Mouse (Mus musculus): ENCODE measurements around the gene Itih5. TPM values are rescaled to one million over a fixed set of nuclear protein-coding genes. Genes with fewer than 3 reads are reported as not detected.
A peak's percentile ranks its signal among the peaks of the same experiment; 100 is the strongest.

The Itih5 gene
- polyA plus RNA-seq, 1 experiment from 2014 or later, result 3.8 TPM

DNA sequence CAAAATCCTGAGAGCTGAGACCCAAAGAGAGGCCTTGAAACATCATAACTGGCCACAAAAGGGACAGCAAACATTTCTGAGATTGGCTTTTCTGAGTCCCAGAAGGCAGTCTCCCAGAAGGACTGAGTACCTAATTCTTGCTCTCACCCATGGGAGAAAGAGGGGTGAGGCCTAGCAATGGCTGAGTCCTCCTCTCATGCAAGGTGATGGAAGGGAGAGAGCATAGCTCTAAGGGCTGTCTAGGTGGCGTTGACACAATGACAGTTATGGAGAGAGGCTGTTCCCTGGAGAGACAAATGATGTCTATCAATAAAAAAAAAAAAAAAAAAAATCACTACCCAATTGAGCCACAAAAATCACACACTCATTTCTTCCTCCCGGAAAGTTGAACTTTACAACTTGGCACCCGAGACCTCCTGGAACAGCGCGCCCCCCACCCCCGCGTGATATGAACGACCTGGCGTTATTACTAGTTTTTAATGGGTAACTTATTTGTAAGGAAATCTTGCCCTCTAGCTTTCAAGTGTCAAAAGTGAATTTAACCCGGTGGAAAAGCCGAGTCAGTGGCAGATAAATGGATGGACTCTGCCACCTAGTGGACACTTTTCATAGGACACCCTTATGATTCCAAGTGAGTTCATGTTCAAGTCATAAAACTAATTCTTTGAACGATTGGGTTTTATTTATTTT, 134.9 kb downstream of the Itih5 start:
- Histone ChIP-seq H3K9me3 (replicated peaks) (no peaks in the 10 kb centered on the region), H3K36me3 (replicated peaks) (no peaks in the 10 kb centered on the region), H3K4me1 (replicated peaks) (no peaks in the 10 kb centered on the region), H3K4me3 (replicated peaks) (no peak overlapping the region), H3K27me3 (peaks cover 11% of the 10 kb centered on the region; the same call in 1 of the 2 replicates), H3K27ac (replicated peaks) (no peak overlapping the region), H3K4me2 (no peak overlapping the region), H3K9ac (no peak overlapping the region)
- WGBS (ENCODE audit: insufficient replicate concordance), result 11% methylated on average over 12 of the region's 12 CpGs
- ATAC-seq (ENCODE audit: insufficient read depth), result no peak

DNA sequence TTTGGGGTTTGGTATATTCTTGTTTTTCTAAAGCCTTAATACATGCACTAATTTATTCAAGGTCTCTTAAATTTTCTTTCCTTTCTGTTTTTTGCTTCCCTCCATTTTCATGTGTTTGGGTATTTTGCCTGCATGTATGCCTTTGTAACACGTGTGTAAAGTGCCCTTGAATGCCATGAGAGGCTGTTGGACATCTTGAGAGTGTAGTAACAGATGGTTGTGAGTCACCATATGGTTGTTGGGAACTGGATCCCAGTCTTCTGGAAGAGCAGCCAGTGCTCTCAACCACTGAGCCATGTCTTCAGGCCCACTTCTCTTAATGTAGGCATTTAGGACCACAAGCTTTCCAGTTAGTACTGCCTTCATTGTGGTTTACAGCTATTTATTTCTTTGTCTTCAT, 135.5 kb downstream of the Itih5 start:
- peaks cover 11% of the 10 kb centered on the region; the same call in 1 of the 2 replicates for H3K27me3 ChIP-seq
- no peaks in the 10 kb centered on the region for H3K36me3 ChIP-seq (replicated peaks)
- H3K9ac ChIP-seq, result no peak overlapping the region
- no peaks in the 10 kb centered on the region for H3K4me1 ChIP-seq (replicated peaks)
- 0% methylated on average over 1 of the region's 1 CpGs for WGBS (ENCODE audit: insufficient replicate concordance)
- H3K9me3 ChIP-seq (replicated peaks), result no peaks in the 10 kb centered on the region
- no peak overlapping the region for H3K4me3 ChIP-seq (replicated peaks)
- H3K27ac ChIP-seq (replicated peaks), result no peak overlapping the region
- ATAC-seq (ENCODE audit: insufficient read depth), result no peak
- H3K4me2 ChIP-seq, result no peak overlapping the region

DNA sequence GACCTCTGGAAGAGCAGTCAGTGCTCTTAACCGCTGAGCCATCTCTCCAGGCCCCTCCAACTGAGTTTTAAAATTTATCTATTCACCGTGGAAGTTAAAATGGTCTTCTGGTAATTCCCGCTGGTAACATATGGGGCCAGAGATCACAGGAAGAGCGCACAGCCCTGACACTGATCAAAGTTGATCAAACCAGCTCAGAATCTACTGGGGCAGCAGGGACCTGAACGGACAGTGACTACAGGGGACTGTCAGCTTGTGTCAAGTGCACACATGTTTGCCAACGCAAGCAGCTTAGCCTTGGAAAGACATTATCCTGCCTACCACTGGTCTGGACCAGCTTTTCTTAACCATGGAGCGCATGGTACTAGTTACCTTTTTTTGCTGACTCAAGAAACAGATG, 136.7 kb downstream of the Itih5 start:
- ATAC-seq (ENCODE audit: insufficient read depth), result no peak
- 59% methylated on average over 7 of the region's 7 CpGs for WGBS (ENCODE audit: insufficient replicate concordance)
- H3K27me3 ChIP-seq, result peaks cover 7% of the 10 kb centered on the region; the same call in 1 of the 2 replicates

DNA sequence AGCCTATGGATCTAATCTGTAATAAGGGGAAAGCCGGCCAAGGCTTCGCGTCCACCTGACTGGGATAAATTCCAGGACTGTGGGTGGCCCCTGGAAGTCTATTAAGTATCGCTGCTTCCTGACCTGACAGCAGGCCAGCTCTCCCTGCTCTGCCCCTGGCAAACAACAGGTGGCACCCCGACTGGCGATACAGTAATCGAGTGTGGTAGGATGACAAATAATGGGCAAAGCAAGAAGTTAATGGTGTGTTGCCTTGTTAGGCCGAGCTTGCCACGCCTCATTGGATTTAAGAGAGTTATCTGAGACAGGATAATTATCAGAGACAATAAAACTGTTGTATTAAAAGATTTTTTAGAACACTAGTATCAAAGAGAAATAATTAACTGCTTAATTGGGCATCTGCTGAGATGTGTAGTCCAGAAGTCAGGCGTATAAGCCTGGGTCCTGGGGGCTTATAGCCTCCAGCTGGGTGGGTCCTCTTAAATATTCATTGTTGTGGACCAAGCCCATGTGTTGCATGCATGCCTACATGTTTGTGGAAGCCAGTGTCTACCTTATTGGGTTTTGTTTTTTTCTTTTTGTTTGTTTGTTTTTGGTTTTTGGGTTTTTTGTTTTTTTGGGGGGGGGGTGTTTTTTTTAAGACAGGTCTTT, 140.3 kb downstream of the Itih5 start:
- WGBS (ENCODE audit: insufficient replicate concordance), result 58% methylated on average over 10 of the region's 10 CpGs
- Histone ChIP-seq H3K4me2 (no peak overlapping the region), H3K27ac (replicated peaks) (no peak overlapping the region), H3K9me3 (replicated peaks) (no peaks in the 10 kb centered on the region), H3K4me3 (replicated peaks) (no peak overlapping the region), H3K9ac (no peak overlapping the region), H3K36me3 (replicated peaks) (no peaks in the 10 kb centered on the region), H3K27me3 (0 out of 2 replicates have a peak, but pooled peaks cover 6% of the 10 kb centered on the region), H3K4me1 (replicated peaks) (0 out of 2 replicates have a peak, but pooled peaks cover 3% of the 10 kb centered on the region)
- ATAC-seq (ENCODE audit: insufficient read depth), result no peak

More for the DNA sequence above, 136.7 kb downstream of the Itih5 start:
- Histone ChIP-seq H3K4me2 (no peak overlapping the region), H3K36me3 (replicated peaks) (no peaks in the 10 kb centered on the region), H3K27ac (replicated peaks) (no peak overlapping the region), H3K9ac (no peak overlapping the region), H3K4me1 (replicated peaks) (no peaks in the 10 kb centered on the region), H3K4me3 (replicated peaks) (no peak overlapping the region), H3K9me3 (replicated peaks) (no peaks in the 10 kb centered on the region)

DNA sequence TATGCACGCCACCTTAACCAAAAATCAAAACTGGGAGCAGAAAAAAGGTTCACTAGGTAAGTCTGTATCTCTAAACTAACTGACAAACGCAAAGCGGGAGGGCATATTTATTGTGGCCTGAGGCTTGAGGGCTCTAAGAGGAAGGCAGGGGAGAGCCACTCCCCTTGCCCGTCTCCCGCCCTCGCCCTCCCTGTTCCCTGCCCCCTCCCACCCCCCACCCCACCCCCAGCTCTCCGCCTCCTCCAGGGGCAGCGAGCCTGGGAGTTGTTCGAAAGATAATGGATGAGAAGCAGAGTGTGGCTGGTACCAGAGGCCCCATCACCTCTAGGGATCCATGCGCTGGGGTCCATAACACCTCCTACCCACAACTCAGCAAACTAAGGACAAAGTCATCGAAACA, 142.5 kb downstream of the Itih5 start:
- Histone ChIP-seq H3K4me1 (replicated peaks) (peaks cover 6% of the 10 kb centered on the region), H3K9me3 (replicated peaks) (no peaks in the 10 kb centered on the region), H3K27me3 (0 out of 2 replicates have a peak, but pooled peaks cover 6% of the 10 kb centered on the region), H3K4me2 (no peak overlapping the region), H3K27ac (replicated peaks) (no peak overlapping the region), H3K4me3 (replicated peaks) (no peak overlapping the region), H3K9ac (no peak overlapping the region), H3K36me3 (replicated peaks) (no peaks in the 10 kb centered on the region)
- no peak for ATAC-seq (ENCODE audit: insufficient read depth)
- 5% methylated on average over 11 of the region's 11 CpGs for WGBS (ENCODE audit: insufficient replicate concordance)

DNA sequence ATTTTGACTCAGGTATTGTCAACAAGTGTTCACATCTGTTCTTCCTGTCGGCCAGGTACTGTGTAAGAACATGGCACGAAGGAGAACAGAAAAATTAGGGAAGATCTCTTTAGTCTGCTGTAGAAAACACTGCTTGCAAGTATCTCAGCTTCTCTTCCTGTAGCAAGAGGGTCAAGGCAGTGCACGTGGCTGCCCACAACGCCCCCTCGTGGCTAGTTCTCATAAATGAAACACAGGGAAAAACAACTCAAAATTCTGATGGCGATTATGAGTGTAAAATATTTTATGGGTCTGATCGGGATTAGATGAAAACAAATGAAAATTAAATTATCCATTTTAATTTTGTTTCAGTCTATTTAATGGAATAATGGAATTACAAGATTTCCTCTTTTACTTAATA, 146.9 kb downstream of the Itih5 start:
- Histone ChIP-seq H3K9ac (no peak overlapping the region), H3K36me3 (replicated peaks) (no peaks in the 10 kb centered on the region), H3K4me3 (replicated peaks) (no peak overlapping the region), H3K4me2 (no peak overlapping the region), H3K9me3 (replicated peaks) (no peaks in the 10 kb centered on the region), H3K27me3 (0 out of 2 replicates have a peak, but pooled peaks cover 6% of the 10 kb centered on the region), H3K4me1 (replicated peaks) (peaks cover 7% of the 10 kb centered on the region), H3K27ac (replicated peaks) (no peak overlapping the region)
- no peak for ATAC-seq (ENCODE audit: insufficient read depth)
- 39% methylated on average over 7 of the region's 7 CpGs for WGBS (ENCODE audit: insufficient replicate concordance)

DNA sequence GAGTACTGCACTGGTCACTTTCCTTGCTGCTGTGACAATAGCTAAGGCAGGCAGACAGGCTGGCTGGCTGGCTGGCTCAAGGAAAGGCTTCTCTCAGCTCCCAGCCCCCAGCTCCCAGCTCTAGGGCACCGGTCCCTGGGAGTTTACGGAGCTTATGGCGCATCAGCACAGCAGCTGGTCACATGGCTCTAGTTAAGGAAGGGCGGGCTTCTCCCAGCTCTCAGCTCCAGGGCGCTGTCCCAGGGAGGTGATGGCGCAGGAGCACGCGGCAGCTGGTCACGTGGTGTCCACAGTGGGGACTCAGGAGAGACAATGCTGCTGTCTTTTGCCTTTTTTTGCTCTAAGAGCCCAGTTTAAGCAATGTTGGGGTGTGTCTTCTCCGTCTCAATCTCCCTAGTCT, 147.4 kb downstream of the Itih5 start:
- peak; percentile 51; the same call in 1 of the 2 replicates for ATAC-seq (ENCODE audit: insufficient read depth)
- Histone ChIP-seq H3K9ac (no peak overlapping the region), H3K4me1 (replicated peaks) (peaks cover 8% of the 10 kb centered on the region), H3K4me3 (replicated peaks) (no peak overlapping the region), H3K36me3 (replicated peaks) (no peaks in the 10 kb centered on the region), H3K27ac (replicated peaks) (no peak overlapping the region), H3K4me2 (peak overlapping the region; percentile 44), H3K27me3 (0 out of 2 replicates have a peak, but pooled peaks cover 6% of the 10 kb centered on the region), H3K9me3 (replicated peaks) (no peaks in the 10 kb centered on the region)
- 31% methylated on average over 10 of the region's 10 CpGs for WGBS (ENCODE audit: insufficient replicate concordance)

DNA sequence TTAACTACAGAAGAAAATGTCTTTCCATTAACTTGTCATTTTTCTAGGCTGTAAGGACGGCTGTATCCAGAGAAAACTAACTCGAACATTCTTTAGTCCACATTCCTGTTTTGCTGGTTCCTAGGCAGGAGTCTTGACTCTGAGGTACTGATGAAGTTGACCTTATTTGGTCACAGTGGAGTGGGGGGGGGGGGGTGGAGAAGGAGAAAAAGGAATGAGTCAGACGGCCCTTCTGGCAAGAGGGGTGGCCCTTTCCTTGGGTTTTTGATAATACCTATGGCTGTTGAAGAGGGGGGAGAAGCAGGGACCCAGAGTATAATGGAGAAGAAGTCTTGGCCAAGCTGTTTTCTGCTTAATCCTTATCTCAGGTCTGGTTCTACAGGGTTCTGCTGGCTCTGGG, 148.0 kb downstream of the Itih5 start:
- Histone ChIP-seq H3K36me3 (replicated peaks) (no peaks in the 10 kb centered on the region), H3K4me1 (replicated peaks) (peaks cover 9% of the 10 kb centered on the region), H3K9ac (no peak overlapping the region), H3K9me3 (replicated peaks) (no peaks in the 10 kb centered on the region), H3K27ac (replicated peaks) (no peak overlapping the region), H3K27me3 (0 out of 2 replicates have a peak, but pooled peaks cover 6% of the 10 kb centered on the region), H3K4me3 (replicated peaks) (no peak overlapping the region), H3K4me2 (no peak overlapping the region)
- no peak for ATAC-seq (ENCODE audit: insufficient read depth)
- WGBS (ENCODE audit: insufficient replicate concordance), result 35% methylated on average over 3 of the region's 3 CpGs

DNA sequence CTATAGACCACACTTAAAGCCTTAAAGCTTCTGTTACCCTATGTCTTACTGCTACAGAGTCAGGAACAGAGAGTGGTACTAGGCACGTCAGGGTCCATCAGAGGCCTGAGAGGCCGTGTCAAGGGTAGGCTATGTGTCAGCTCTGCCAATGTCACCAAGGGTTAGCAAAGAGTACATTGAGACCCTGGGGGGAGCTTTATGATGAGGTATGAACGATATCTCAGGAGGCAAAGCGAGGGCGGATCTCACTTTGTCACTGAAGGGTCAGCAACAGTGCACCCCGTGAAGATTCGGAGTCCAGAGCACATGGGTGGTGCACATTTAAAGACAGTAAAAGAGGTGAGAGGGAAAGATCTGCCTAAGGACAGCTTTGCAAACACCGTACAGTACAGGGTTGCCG, 148.6 kb downstream of the Itih5 start:
- Histone ChIP-seq H3K27me3 (0 out of 2 replicates have a peak, but pooled peaks cover 6% of the 10 kb centered on the region), H3K9me3 (replicated peaks) (no peaks in the 10 kb centered on the region), H3K4me2 (no peak overlapping the region), H3K27ac (replicated peaks) (no peak overlapping the region), H3K9ac (no peak overlapping the region), H3K36me3 (replicated peaks) (no peaks in the 10 kb centered on the region), H3K4me3 (replicated peaks) (no peak overlapping the region), H3K4me1 (replicated peaks) (peaks cover 15% of the 10 kb centered on the region)
- 78% methylated on average over 9 of the region's 9 CpGs for WGBS (ENCODE audit: insufficient replicate concordance)
- no peak for ATAC-seq (ENCODE audit: insufficient read depth)

DNA sequence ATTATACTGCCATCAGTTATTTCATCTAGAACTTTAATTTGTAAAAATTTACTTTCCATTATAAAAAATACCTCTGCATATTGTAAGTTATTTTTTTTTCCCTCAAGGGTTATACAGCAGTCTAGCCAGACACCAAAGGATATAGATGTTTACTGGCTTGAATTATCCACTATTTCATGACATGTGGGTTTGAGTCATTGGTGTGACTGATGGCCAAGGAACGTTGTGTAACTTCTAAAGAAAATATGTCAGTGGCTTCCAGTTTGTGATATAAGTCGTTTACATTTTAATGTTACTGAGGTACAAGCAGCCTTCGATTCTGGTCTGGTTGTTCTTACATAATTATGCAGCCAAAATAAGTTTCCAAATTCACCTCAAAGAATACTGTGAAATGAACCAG, 151.5 kb downstream of the Itih5 start:
- no peak overlapping the region for H3K27ac ChIP-seq (replicated peaks)
- H3K36me3 ChIP-seq (replicated peaks), result no peaks in the 10 kb centered on the region
- peaks cover 27% of the 10 kb centered on the region for H3K4me1 ChIP-seq (replicated peaks)
- H3K9ac ChIP-seq, result no peak overlapping the region
- 52% methylated on average over 3 of the region's 3 CpGs for WGBS (ENCODE audit: insufficient replicate concordance)
- no peak overlapping the region for H3K4me2 ChIP-seq
- no peaks in the 10 kb centered on the region for H3K9me3 ChIP-seq (replicated peaks)
- ATAC-seq (ENCODE audit: insufficient read depth), result no peak
- no peaks in the 10 kb centered on the region for H3K27me3 ChIP-seq
- no peak overlapping the region for H3K4me3 ChIP-seq (replicated peaks)

Data from liver, embryonic 15.5 days (tissue).